Mouse (Mus musculus) lung, postnatal 14 days (tissue): ENCODE measurements around the gene Abca15.
A peak's percentile ranks its signal among the peaks of the same experiment; 100 is the strongest.
"Not testable (repeated sequence)": the region's sequence is repeated elsewhere in the genome, so short reads cannot be mapped to it uniquely, and the experiment has no call there.

Source experiments
- DNase-seq: peaks from one replicate; pipeline ENCODE4 v3.0.0; 2021

Gene Abca15

GRCm38 (mm10) chr7:120328087-120328793 is at the start of gene Abca15:
Gene Abca15 (plus strand): TSS chr7:120328670.
- no peak for DNase-seq

GRCm38 (mm10) chr7:120285286-120285685 is 43.2 kb upstream of the Abca15 start:
- no peak for DNase-seq

DNA sequence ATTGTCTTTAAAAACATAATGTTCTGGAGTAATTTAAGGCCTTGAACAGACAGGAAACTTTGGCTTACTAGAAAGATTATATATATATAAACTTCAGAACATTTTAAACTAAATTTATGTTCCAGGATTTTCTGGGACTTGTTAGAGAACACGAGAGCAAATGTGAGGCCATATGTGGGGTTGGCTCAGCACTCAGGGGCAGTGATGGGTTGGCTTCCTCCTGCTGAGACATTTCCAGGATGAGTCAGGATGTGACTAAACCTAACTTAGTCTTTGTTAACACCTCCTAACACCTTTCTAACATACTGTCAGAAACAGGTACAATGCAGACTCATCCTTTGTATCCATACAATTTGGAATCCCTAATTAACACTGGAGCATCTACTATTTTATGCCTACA is 12.4 kb upstream of the Abca15 start:
- no peak for DNase-seq

- peak; percentile 4 for DNase-seq
These were observed 5.5 kb upstream of the Abca15 start for GRCm38 (mm10) chr7:120322963-120323362.

GRCm38 (mm10) chr7:120325911-120326310 is 2.6 kb upstream of the Abca15 start:
- not testable (repeated sequence) for DNase-seq

DNA sequence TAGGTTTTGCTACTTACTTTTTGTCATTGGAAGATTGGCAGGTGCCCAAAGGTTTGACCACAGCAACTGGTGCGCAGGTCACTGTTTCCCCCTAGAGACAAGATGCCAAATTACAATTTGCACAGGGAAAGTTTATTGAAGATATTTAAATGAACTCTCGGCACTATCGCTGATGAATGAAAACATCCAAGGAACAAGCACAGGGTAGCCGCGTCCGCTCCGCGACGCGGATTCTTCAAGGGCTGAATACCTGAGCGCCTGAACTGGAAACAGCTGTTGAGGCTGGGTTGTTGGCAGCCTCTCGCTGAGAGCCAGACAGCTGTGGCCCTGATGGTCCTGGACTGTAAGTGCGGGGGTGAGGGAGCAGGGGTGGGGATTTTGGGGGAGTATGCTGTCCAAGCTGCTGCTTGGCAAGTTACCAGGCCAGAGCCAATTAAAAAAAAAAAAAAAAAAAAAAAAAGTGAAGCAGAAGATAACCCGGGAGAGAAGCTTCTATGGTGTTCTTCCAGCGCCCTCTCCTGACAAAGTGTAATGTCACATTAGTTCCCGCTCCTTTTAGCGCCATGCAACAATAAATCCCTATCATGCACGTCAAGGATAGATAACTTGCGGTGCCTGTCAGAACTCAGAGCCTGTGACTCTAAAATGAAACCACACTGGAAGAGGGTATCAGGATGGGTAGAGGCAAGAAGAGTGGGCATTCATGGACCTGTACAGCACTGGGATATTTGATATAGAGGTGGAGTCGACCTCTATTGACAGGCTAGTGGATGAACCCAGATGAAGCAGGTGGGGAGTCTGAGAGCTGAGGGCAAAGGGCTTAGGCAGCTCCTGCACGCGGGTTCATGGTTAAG is 1.0 kb upstream of the Abca15 start:
- DNase-seq, result peak; percentile 48

- no peak for DNase-seq
These were observed 32.7 kb downstream of the Abca15 start for GRCm38 (mm10) chr7:120361159-120361558.

DNA sequence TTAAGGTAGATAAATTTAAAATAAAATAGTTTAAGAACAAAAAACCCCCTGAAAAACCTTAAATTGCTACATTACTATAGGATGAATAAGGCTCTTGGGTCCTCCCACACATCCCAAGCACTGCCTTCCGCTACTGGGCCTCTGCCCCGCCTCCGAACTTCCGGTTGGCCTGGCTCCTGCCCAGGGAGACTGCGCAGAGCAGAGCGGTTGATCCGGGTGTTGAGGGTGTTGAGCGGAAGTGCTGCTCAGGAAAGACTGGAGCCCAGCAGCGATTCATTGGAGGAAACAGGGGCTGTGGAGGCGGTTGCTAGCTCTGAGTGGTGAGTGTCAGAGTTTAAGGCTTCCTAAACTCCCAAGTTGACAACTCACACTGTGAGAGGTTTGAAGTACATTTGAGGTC is 81.0 kb downstream of the Abca15 start, which contains the start of gene Abca16:
Gene Abca16 (plus strand): TSS at position 201 of the 400 bp plus-strand sequence.
- no peak for DNase-seq

DNA sequence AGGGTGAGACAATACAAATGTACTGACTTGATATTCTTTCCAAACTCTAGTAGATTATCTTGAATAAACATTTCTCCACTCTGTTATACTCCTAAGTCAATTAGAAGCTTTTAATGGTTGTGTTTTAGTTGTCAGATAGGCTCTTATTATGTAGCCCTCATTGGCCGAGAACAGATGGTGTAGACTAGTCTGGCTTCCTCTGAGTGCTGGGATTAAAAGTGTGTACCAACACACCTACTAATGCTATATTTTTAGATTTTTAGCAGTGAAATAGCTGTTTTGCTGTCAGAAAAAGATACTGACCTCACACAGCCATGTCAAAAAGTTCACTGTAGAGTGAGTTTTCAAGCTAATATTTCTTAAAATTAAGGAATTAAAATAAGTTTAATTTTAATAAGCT is 83.9 kb downstream of the Abca15 start:
- no peak for DNase-seq

GRCm38 (mm10) chr7:120426625-120427024 is 98.2 kb downstream of the Abca15 start:
- DNase-seq, result no peak

GRCm38 (mm10) chr7:120431464-120431863 is 103.0 kb downstream of the Abca15 start:
- DNase-seq, result no peak
